Mouse (Mus musculus) liver, embryonic 14.5 days (tissue): ENCODE data around the gene Dmxl2. TPM values are rescaled to one million over a fixed set of nuclear protein-coding genes. Genes with fewer than 3 reads are reported as not detected.

Experiments used
- ATAC-seq: fragments of 200-750 bp; cut with Nextera tagmentation; 2 replicates; pipeline ENCODE4 v1.8.0; 2017; ENCODE audit warnings: moderate number of reproducible peaks, mild to moderate bottlenecking, moderate library complexity; ENCODE audit not compliant: insufficient read depth
- DNase-seq, 3 experiments: peaks; one replicate each; pipeline ENCODE4 v3.0.0-alpha.2; 2012 to 2013; ENCODE audit warnings: low read depth in 3 of 3, low spot score in 3 of 3
- H3K27ac ChIP-seq: fragments of 300-500 bp; sonication (generic); 2 replicates; pipeline ENCODE4 v1.5.1; 2014; ENCODE audit warnings: moderate library complexity, mild to moderate bottlenecking, control low read depth, inconsistent platforms
- H3K27me3 ChIP-seq: fragments of 300-500 bp; sonication (generic); 2 replicates; pipeline ENCODE4 v1.6.1; 2014; ENCODE audit warnings: mild to moderate bottlenecking, low read length, moderate library complexity; ENCODE audit not compliant: control insufficient read depth, insufficient read depth
- H3K36me3 ChIP-seq: fragments of 300-500 bp; sonication (generic); replicated peaks from 2 replicates; pipeline ENCODE4 v1.6.1; 2014; ENCODE audit warnings: low read depth; ENCODE audit not compliant: control insufficient read depth, insufficient read depth
- H3K4me1 ChIP-seq, 2 experiments: fragments of 200-500 bp in 1 of 2; fragments of 300-500 bp in 1 of 2; sonication (generic) in 1 of 2; replicated peaks; 2 replicates each; pipeline ENCODE4 v1.6.1; 2012 to 2014; ENCODE audit warnings: antibody characterized with exemption in 1 of 2, inconsistent platforms in 1 of 2, low read length in 1 of 2; ENCODE audit not compliant: control insufficient read depth in 2 of 2, insufficient read depth in 2 of 2
- H3K4me2 ChIP-seq: fragments of 300-500 bp; sonication (generic); 2 replicates; pipeline ENCODE4 v1.6.1; 2014; ENCODE audit warnings: low read depth, mild to moderate bottlenecking, control low read depth, moderate library complexity
- H3K4me3 ChIP-seq, 2 experiments: fragments of 200-500 bp in 1 of 2; fragments of 300-500 bp in 1 of 2; sonication (generic) in 1 of 2; 2 replicates each; pipeline ENCODE4 v1.5.1; 2012 to 2014; ENCODE audit warnings: low read depth in 2 of 2, low read length in 2 of 2, mild to moderate bottlenecking in 2 of 2, control low read depth in 1 of 2, inconsistent platforms in 1 of 2, moderate library complexity in 1 of 2; ENCODE audit not compliant: insufficient read depth in 1 of 2
- H3K9ac ChIP-seq: fragments of 300-500 bp; sonication (generic); replicated peaks from 2 replicates; pipeline ENCODE4 v1.6.1; 2014; ENCODE audit warnings: mild to moderate bottlenecking, control low read depth, moderate library complexity
- H3K9me3 ChIP-seq: fragments of 300-500 bp; sonication (generic); 2 replicates; pipeline ENCODE4 v1.6.1; 2016; ENCODE audit warnings: low read length, mixed read lengths; ENCODE audit not compliant: control insufficient read depth
- CTCF ChIP-seq: IDR thresholded peaks from 2 replicates; pipeline ENCODE4 v1.5.1; 2016; ENCODE audit warnings: antibody characterized with exemption, low read depth, control low read depth
- EP300 ChIP-seq: IDR thresholded peaks from 2 replicates; pipeline ENCODE4 v1.6.1; 2016; ENCODE audit warnings: antibody characterized with exemption, low read depth
- WGBS: fragments of 180-500 bp; shearing (Covaris S2); extraction: QIAGEN DNeasy Blood & Tissue Kit; methylation state at CpG from one replicate; pipeline ENCODE4 v1.1.7; 2014; ENCODE audit not compliant: insufficient replicate concordance; 5-methylcytosine and 5-hydroxymethylcytosine counted together
- polyA plus RNA-seq, 2 experiments: library from polyadenylated mRNA; depleted of rRNA in 1 of 2; stranded (reverse) in 1 of 2; unstranded in 1 of 2; fragments of >200 nt; fragmentation: Nextera tagmentation in 1 of 2; extraction: Ambion mirVana in 1 of 2; gene quantifications; 2 replicates each; pipeline versions ENCODE4 v1.2.1 to v1.2.3; 2012 to 2014

The Dmxl2 gene
- polyA plus RNA-seq, 2 experiments: 0.98 to 0.99 TPM

DNA sequence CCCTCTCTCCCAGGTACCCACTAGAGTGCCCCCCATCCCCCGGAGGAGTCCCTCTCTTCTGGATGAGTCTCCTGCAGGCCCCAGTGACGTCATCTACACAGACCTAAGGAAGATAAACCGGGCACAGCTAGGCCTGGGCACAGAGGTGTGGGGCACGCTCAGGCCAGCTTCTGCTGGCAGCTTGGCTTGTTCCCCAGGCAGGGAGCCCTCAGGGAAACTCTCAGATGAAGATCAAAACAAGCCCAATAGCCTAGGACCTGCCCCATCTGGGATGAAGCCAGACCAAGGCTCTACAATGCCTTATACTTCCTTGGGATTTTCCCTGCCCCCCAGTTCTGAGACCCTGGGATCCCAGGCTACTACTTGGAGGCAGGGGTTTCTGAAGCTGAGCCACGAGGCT is 39.4 kb upstream of the Dmxl2 start:
- H3K4me1 ChIP-seq: no peaks in the 10 kb centered on the region
- no peaks in the 10 kb centered on the region for H3K27me3 ChIP-seq
- DNase-seq (no peak), ATAC-seq (no peak)
- H3K4me2 ChIP-seq: no peak overlapping the region
- 47% methylated on average over 5 of the region's 5 CpGs for WGBS
- H3K36me3 ChIP-seq: no peaks in the 10 kb centered on the region
- H3K4me3 ChIP-seq: no peak overlapping the region
- no peak overlapping the region for H3K9ac ChIP-seq
- H3K27ac ChIP-seq: no peak overlapping the region
- H3K9me3 ChIP-seq: no peaks in the 10 kb centered on the region
- TF ChIP-seq CTCF: no peak
- TF ChIP-seq EP300: no peak

DNA sequence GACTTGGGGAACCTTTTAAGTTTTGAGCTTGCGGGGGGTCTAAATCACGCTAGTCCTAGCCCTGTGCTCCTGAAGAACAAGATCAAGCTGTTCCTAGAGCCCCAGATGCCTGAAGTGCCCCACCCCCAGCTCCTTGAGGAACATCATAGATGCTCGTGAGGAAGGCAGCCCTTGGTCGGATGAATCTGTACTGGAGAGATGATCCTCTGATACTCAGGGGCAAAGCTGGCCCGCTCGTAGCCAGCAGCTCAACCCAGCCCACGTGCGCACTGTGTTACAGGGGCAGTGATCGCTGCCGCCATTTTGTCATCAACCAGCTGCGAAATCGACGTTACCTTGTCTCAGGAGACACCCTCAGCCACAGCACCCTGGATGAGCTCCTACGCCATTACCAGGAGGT is 37.3 kb upstream of the Dmxl2 start, which contains the start of gene Sh2d7:
Sh2d7 (plus strand) TSS at position 301 of the 400 bp plus-strand sequence.
- Histone ChIP-seq H3K4me3 (no peak within 1 kb of the TSS), H3K4me1 (no peaks in the 10 kb centered on the region), H3K9me3 (no peaks in the 10 kb centered on the region), H3K4me2 (no peak within 1 kb of the TSS), H3K27ac (no peak within 1 kb of the TSS), H3K36me3 (no peaks in the 10 kb centered on the region), H3K9ac (no peak within 1 kb of the TSS), H3K27me3 (no peaks in the 10 kb centered on the region)
- no peak for TF ChIP-seq EP300
- no peak for TF ChIP-seq CTCF
- 71% methylated on average over 14 of the region's 14 CpGs for WGBS
- ATAC-seq: no peak
- DNase-seq: no peak

DNA sequence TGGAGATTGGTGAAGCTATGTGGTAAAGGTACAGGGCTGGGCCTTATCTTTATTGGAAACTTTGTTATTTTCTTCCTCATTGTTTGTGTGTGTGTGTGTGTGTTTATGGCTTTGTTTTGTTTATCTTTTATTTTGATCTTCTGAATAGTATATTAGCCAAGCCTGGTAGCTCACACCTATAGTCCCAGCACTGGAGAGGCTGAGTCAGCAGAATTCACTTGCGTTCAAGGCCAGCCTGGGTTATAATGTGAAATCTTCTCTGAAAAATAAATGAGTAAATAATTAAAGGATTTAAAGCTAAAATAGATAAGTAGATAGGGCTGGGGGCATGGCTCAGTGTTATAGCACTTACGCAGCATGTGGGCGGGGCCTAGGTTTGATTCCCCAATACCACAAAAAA is 36.8 kb upstream of the Dmxl2 start:
- Histone ChIP-seq H3K4me1 (no peaks in the 10 kb centered on the region), H3K36me3 (no peaks in the 10 kb centered on the region), H3K27me3 (no peaks in the 10 kb centered on the region), H3K9ac (no peak overlapping the region), H3K4me2 (no peak overlapping the region), H3K4me3 (no peak overlapping the region), H3K27ac (no peak overlapping the region), H3K9me3 (no peaks in the 10 kb centered on the region)
- DNase-seq: no peak
- WGBS: 77% methylated on average over 3 of the region's 3 CpGs
- no peak for TF ChIP-seq EP300
- ATAC-seq: no peak

DNA sequence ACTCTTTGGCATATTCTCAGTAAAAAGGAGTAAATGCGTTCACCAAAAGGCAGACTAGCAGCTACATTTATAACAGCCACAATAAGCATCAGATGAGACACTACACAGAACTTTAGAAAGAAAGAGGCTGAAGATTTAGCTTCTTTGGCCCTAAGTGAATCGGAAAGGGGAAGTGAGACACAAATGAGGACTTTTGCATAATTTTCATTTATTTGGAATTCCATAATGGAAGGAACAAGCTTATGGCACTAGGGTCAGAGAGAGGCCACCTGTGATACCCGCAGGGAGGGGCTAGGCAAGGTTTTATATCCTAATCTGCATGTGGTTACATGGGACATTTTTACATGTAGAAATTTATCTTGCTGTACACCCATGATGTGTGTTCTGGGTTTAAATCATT is 36.1 kb upstream of the Dmxl2 start:
- DNase-seq (no peak), ATAC-seq (no peak)
- Histone ChIP-seq H3K4me2 (no peak overlapping the region), H3K4me3 (no peak overlapping the region), H3K27me3 (no peaks in the 10 kb centered on the region), H3K27ac (no peak overlapping the region), H3K36me3 (no peaks in the 10 kb centered on the region), H3K4me1 (no peaks in the 10 kb centered on the region), H3K9me3 (no peaks in the 10 kb centered on the region), H3K9ac (no peak overlapping the region)
- WGBS: 60% methylated on average over 3 of the region's 3 CpGs
- TF ChIP-seq EP300 (no peak), CTCF (no peak)

- TF ChIP-seq CTCF: no peak
- no peak for TF ChIP-seq EP300
- Histone ChIP-seq H3K27ac (no peak overlapping the region), H3K4me3 (no peak overlapping the region), H3K36me3 (no peaks in the 10 kb centered on the region), H3K4me1 (no peaks in the 10 kb centered on the region), H3K9ac (no peak overlapping the region), H3K4me2 (no peak overlapping the region), H3K9me3 (no peaks in the 10 kb centered on the region), H3K27me3 (no peaks in the 10 kb centered on the region)
- ATAC-seq: no peak
- DNase-seq: no peak
- WGBS: 58% methylated on average over 4 of the region's 4 CpGs
Observed at GRCm38 (mm10) chr9:54537030-54537429, 35.6 kb upstream of the Dmxl2 start.

DNA sequence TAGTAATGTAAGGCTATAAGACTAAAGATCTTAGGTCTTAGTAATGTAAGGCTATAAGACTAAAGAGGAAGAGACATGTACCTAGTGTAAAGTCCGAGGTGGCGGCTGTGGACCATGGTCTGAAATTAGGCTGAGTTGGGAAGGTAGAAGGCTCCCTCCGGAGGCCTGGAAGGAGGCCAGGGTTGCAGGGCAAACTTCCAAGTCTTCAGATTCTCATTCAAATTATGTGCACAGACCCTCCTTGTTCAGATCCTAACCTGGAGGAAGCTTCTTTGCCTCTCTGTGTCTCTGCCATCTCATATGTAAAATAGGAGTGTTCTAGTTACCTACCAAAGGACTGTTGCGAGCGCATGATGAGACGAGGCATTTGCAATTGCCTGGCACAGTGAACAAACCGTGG is 34.8 kb upstream of the Dmxl2 start:
- no peaks in the 10 kb centered on the region for H3K9me3 ChIP-seq
- H3K4me2 ChIP-seq: no peak overlapping the region
- H3K27me3 ChIP-seq: no peaks in the 10 kb centered on the region
- ATAC-seq (no peak), DNase-seq (no peak)
- no peak overlapping the region for H3K27ac ChIP-seq
- no peaks in the 10 kb centered on the region for H3K4me1 ChIP-seq
- no peak overlapping the region for H3K9ac ChIP-seq
- WGBS: 65% methylated on average over 7 of the region's 7 CpGs
- no peak overlapping the region for H3K4me3 ChIP-seq
- TF ChIP-seq EP300 (no peak), CTCF (no peak)
- H3K36me3 ChIP-seq: no peaks in the 10 kb centered on the region
